Mouse (Mus musculus) stomach, embryonic 16.5 days (tissue): ENCODE measurements around the gene Gm10401. TPM values are rescaled to one million over a fixed set of nuclear protein-coding genes. Genes with fewer than 3 reads are reported as not detected.

Source experiments
- ATAC-seq: fragments of 200-750 bp; cut with Nextera tagmentation; 2 replicates; pipeline ENCODE4 v1.8.0; 2017; ENCODE audit warnings: moderate number of reproducible peaks, moderate TSS enrichment; ENCODE audit not compliant: insufficient read depth, low FRiP score
- H3K27ac ChIP-seq: fragments of 300-500 bp; sonication (generic); 2 replicates; pipeline ENCODE4 v1.5.1; 2014; ENCODE audit warnings: low read length
- H3K27me3 ChIP-seq: fragments of 300-500 bp; sonication (generic); 2 replicates; pipeline ENCODE4 v1.6.1; 2014; ENCODE audit warnings: low read length, control low read depth, mixed read lengths; ENCODE audit not compliant: control insufficient read depth, insufficient read depth
- H3K36me3 ChIP-seq: fragments of 300-500 bp; sonication (generic); 2 replicates; pipeline ENCODE4 v1.6.1; 2014; ENCODE audit warnings: low read length; ENCODE audit not compliant: control insufficient read depth, insufficient read depth
- H3K4me1 ChIP-seq: fragments of 300-500 bp; sonication (generic); 2 replicates; pipeline ENCODE4 v1.6.1; 2014; ENCODE audit warnings: low read length, control low read depth, mixed read lengths; ENCODE audit not compliant: control insufficient read depth, insufficient read depth
- H3K4me2 ChIP-seq: fragments of 300-500 bp; sonication (generic); 2 replicates; pipeline ENCODE4 v1.6.1; 2014; ENCODE audit warnings: low read depth, low read length, mixed read lengths
- H3K4me3 ChIP-seq: fragments of 300-500 bp; sonication (generic); replicated peaks from 2 replicates; pipeline ENCODE4 v1.5.1; 2014; ENCODE audit warnings: mild to moderate bottlenecking, low read length
- H3K9ac ChIP-seq: fragments of 300-500 bp; sonication (generic); 2 replicates; pipeline ENCODE4 v1.6.1; 2014; ENCODE audit warnings: low read length
- H3K9me3 ChIP-seq: fragments of 300-500 bp; sonication (generic); replicated peaks from 2 replicates; pipeline ENCODE4 v1.6.1; 2016; ENCODE audit warnings: low read length, control low read depth; ENCODE audit not compliant: control insufficient read depth
- WGBS: fragments of 180-500 bp; shearing (Covaris S2); extraction: QIAGEN DNeasy Blood & Tissue Kit; methylation state at CpG from one replicate; pipeline ENCODE4 v1.1.7; 2014; 5-methylcytosine and 5-hydroxymethylcytosine counted together
- polyA plus RNA-seq: library from polyadenylated mRNA; unstranded; fragments of >200 nt; fragmentation: Nextera tagmentation; extraction: Ambion mirVana; gene quantifications from 2 replicates; pipeline ENCODE4 v1.2.1, GENCODE M21; 2015

Gm10401 gene
- polyA plus RNA-seq, 1 experiment from 2014 or later = 20.2 TPM

- WGBS = 92% methylated on average over 22 of the region's 22 CpGs
- H3K4me3 ChIP-seq = no peak overlapping the region
Measured at GRCm38 (mm10) chr5:115053791-115054396, 44.2 kb downstream of the Gm10401 start.

DNA sequence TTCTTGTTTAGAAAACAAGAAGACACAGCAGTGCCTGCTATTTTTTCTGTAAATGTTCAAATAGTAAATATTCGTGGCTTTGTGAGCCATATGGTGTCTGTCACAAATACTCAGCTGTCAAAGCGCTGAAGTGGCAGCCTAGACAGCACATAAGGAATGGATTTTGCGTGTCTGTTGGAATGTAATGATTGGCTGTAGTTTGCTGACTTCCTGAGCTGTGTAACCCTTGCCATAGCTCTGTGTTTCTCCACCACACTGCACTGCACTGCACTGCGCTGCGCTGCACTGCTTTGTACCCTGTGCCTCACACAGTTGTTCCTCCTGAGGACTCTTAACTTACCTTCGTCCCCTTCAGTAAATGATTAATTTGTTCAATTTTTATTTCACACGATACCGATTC, 45.5 kb downstream of the Gm10401 start:
- Histone ChIP-seq H3K4me2 (no peak overlapping the region), H3K4me3 (no peak overlapping the region), H3K27me3 (no peaks in the 10 kb centered on the region), H3K9me3 (no peaks in the 10 kb centered on the region), H3K9ac (no peak overlapping the region), H3K4me1 (peaks cover 11% of the 10 kb centered on the region), H3K27ac (no peak overlapping the region), H3K36me3 (no peaks in the 10 kb centered on the region)
- 60% methylated on average over 8 of the region's 8 CpGs for WGBS
- no peak for ATAC-seq

More at GRCm38 (mm10) chr5:115053791-115054396, 44.2 kb downstream of the Gm10401 start:
- no peaks in the 10 kb centered on the region for H3K27me3 ChIP-seq
- H3K36me3 ChIP-seq = no peaks in the 10 kb centered on the region
- H3K9ac ChIP-seq = no peak overlapping the region
- no peak; the same call in 1 of the 2 replicates for ATAC-seq
- H3K4me2 ChIP-seq = no peak overlapping the region
- no peaks in the 10 kb centered on the region for H3K9me3 ChIP-seq
- H3K27ac ChIP-seq = no peak overlapping the region
- peaks cover 11% of the 10 kb centered on the region for H3K4me1 ChIP-seq

- no peak for ATAC-seq
- Histone ChIP-seq H3K9ac (no peak overlapping the region), H3K27ac (no peak overlapping the region), H3K4me1 (peaks cover 11% of the 10 kb centered on the region), H3K27me3 (no peaks in the 10 kb centered on the region), H3K4me3 (no peak overlapping the region), H3K36me3 (no peaks in the 10 kb centered on the region), H3K9me3 (no peaks in the 10 kb centered on the region), H3K4me2 (no peak overlapping the region)
- 82% methylated on average over 6 of the region's 6 CpGs for WGBS
Measured at GRCm38 (mm10) chr5:115050776-115051175, 47.3 kb downstream of the Gm10401 start.

- ATAC-seq = no peak
- H3K4me3 ChIP-seq = no peak overlapping the region
- H3K9ac ChIP-seq = no peak overlapping the region
- no peaks in the 10 kb centered on the region for H3K9me3 ChIP-seq
- H3K4me1 ChIP-seq = peaks cover 11% of the 10 kb centered on the region
- H3K36me3 ChIP-seq = no peaks in the 10 kb centered on the region
- WGBS = 82% methylated on average over 6 of the region's 6 CpGs
- no peak overlapping the region for H3K27ac ChIP-seq
- no peak overlapping the region for H3K4me2 ChIP-seq
- H3K27me3 ChIP-seq = no peaks in the 10 kb centered on the region
Measured at GRCm38 (mm10) chr5:115049692-115050091, 48.4 kb downstream of the Gm10401 start.

Other genes with a start within 250 kb of the Gm10401 start
- gene 4930519G04Rik, start 244.6 kb downstream of the Gm10401 start, polyA plus RNA-seq = not detected in 2 replicates
- 0.18 TPM in 1 of 2 replicates, not detected in the other for gene Gm9936, start 239.6 kb downstream of the Gm10401 start, polyA plus RNA-seq
- gene Oasl2, start 201.4 kb downstream of the Gm10401 start, polyA plus RNA-seq = 7.8 and 8.1 TPM in 2 replicates
- 1.3 and 2.1 TPM in 2 replicates for gene Oasl1, start 175.1 kb downstream of the Gm10401 start, polyA plus RNA-seq
- 45.6 and 53.5 TPM in 2 replicates for gene 2210016L21Rik, start 156.1 kb downstream of the Gm10401 start, polyA plus RNA-seq
- 8.7 and 9.8 TPM in 2 replicates for gene Hnf1a, start 127.2 kb downstream of the Gm10401 start, polyA plus RNA-seq
- 9.6 and 10.6 TPM in 2 replicates for gene Sppl3, start 87.2 kb downstream of the Gm10401 start, polyA plus RNA-seq
- gene Acads, start 21.1 kb upstream of the Gm10401 start, polyA plus RNA-seq = 50.8 and 53.3 TPM in 2 replicates
- 22.2 and 25.4 TPM in 2 replicates for gene Unc119b, start 36.7 kb upstream of the Gm10401 start, polyA plus RNA-seq
- gene Mlec, start 59.9 kb upstream of the Gm10401 start, polyA plus RNA-seq = 66.2 and 68.8 TPM in 2 replicates
- 0.65 and 1.4 TPM in 2 replicates for gene Cabp1, start 96.1 kb upstream of the Gm10401 start, polyA plus RNA-seq
- gene Pop5, start 137.5 kb upstream of the Gm10401 start, polyA plus RNA-seq = 88.6 and 100 TPM in 2 replicates
- 85.1 and 99.8 TPM in 2 replicates for gene Rnf10, start 174.6 kb upstream of the Gm10401 start, polyA plus RNA-seq
- gene Coq5, start 181.4 kb upstream of the Gm10401 start, polyA plus RNA-seq = 46.5 and 49.2 TPM in 2 replicates
- 1,419 and 1,514 TPM in 2 replicates for gene Dynll1, start 202.7 kb upstream of the Gm10401 start, polyA plus RNA-seq
- gene Srsf9, start 228.9 kb upstream of the Gm10401 start, polyA plus RNA-seq = 111 and 127 TPM in 2 replicates
- gene Gatc, start 242.9 kb upstream of the Gm10401 start, polyA plus RNA-seq = 21.3 and 24.5 TPM in 2 replicates
- 49.4 and 60.9 TPM in 2 replicates for gene Triap1, start 242.9 kb upstream of the Gm10401 start, polyA plus RNA-seq